Mouse (Mus musculus) layer of hippocampus, postnatal 36 days (tissue): ENCODE data around the gene Ccdc141. TPM values are rescaled to one million over a fixed set of nuclear protein-coding genes. Genes with fewer than 3 reads are reported as not detected.

Source experiments
- DNase-seq, 2 experiments: peaks; one replicate each; pipeline ENCODE4 v3.0.0; 2022
- microRNA-seq, 2 experiments: library from miRNA; unstranded; fragments of <30 nt; microRNA quantifications; one replicate each; pipeline ENCODE4 v1.2.0; 2021
- total RNA-seq, 2 experiments: library from RNA; stranded (reverse); gene quantifications; 2 replicates each; pipeline ENCODE4 v1.2.3; 2021

Ccdc141 gene
- total RNA-seq, 2 experiments from 2014 or later: 27.4 to 32.7 TPM

- DNase-seq: no peak
Measured at GRCm38 (mm10) chr2:76971069-76971468, 199.4 kb downstream of the Ccdc141 start.

GRCm38 (mm10) chr2:76970669-76971068 is 199.8 kb downstream of the Ccdc141 start:
- DNase-seq: no peak

- DNase-seq: no peak
Measured at GRCm38 (mm10) chr2:76970204-76970603, 200.2 kb downstream of the Ccdc141 start.

- no peak for DNase-seq
Measured at GRCm38 (mm10) chr2:76969637-76970036, 200.8 kb downstream of the Ccdc141 start.

GRCm38 (mm10) chr2:76968919-76969318 is 201.5 kb downstream of the Ccdc141 start:
- DNase-seq: peak; percentile 55 to 58

GRCm38 (mm10) chr2:76966582-76966981 is 203.9 kb downstream of the Ccdc141 start:
- no peak for DNase-seq

- no peak for DNase-seq
Measured at GRCm38 (mm10) chr2:76966013-76966412, 204.4 kb downstream of the Ccdc141 start.

- no peak for DNase-seq
Measured at GRCm38 (mm10) chr2:76965542-76965941, 204.9 kb downstream of the Ccdc141 start.

GRCm38 (mm10) chr2:76962045-76962432 is 208.4 kb downstream of the Ccdc141 start:
- DNase-seq: no peak

- DNase-seq: no peak
Measured at GRCm38 (mm10) chr2:76961420-76962044, 208.9 kb downstream of the Ccdc141 start.

Small RNA genes within 50 kb of the gene (microRNA-seq; reads per million reads assigned to microRNA genes)
- 0 reads per million in 2 experiments for gene Gm44360

Other genes with a start within 250 kb of the Ccdc141 start
- under 1 TPM; 0.61 to 0.85 TPM for gene Ttn, start 188.1 kb downstream of the Ccdc141 start, total RNA-seq
- gene Sestd1, start 110.0 kb upstream of the Ccdc141 start, total RNA-seq: 10 to 100 TPM; 38.6 to 38.9 TPM